Mouse (Mus musculus) embryonic fibroblast, embryonic 13.5 days (primary cell): ENCODE measurements around the gene Arf3. TPM values are rescaled to one million over a fixed set of nuclear protein-coding genes. Genes with fewer than 3 reads are reported as not detected.

ENCODE experiments used
- H3K27ac ChIP-seq: 2 replicates; pipeline ENCODE4 v1.5.1; 2012; ENCODE audit warnings: low read length, control low read depth, inconsistent platforms; ENCODE audit not compliant: insufficient read depth
- H3K4me1 ChIP-seq: 2 replicates; pipeline ENCODE4 v1.6.1; 2011; ENCODE audit warnings: low read length; ENCODE audit not compliant: control insufficient read depth, insufficient read depth
- H3K4me3 ChIP-seq: 2 replicates; pipeline ENCODE4 v1.5.1; 2011; ENCODE audit warnings: mild to moderate bottlenecking, control low read depth, low read length; ENCODE audit not compliant: insufficient read depth
- CTCF ChIP-seq: IDR thresholded peaks from 2 replicates; pipeline ENCODE4 v1.5.1; 2011; ENCODE audit warnings: mild to moderate bottlenecking, control low read depth, low read length, moderate library complexity, borderline replicate concordance; ENCODE audit not compliant: insufficient read depth
- POLR2A ChIP-seq: IDR thresholded peaks from 2 replicates; pipeline ENCODE4 v1.6.1; 2011; ENCODE audit warnings: low read depth, mild to moderate bottlenecking, control low read depth, low read length, moderate library complexity
- polyA plus RNA-seq: library from polyadenylated mRNA; stranded (reverse); fragments of >200 nt; gene quantifications from 2 replicates; pipeline ENCODE4 v1.2.4, GENCODE M21; 2011; ENCODE audit warnings: low read depth; ENCODE audit not compliant: missing spikeins, insufficient read length

The Arf3 gene
- polyA plus RNA-seq, 1 experiment = 91.3 TPM

DNA sequence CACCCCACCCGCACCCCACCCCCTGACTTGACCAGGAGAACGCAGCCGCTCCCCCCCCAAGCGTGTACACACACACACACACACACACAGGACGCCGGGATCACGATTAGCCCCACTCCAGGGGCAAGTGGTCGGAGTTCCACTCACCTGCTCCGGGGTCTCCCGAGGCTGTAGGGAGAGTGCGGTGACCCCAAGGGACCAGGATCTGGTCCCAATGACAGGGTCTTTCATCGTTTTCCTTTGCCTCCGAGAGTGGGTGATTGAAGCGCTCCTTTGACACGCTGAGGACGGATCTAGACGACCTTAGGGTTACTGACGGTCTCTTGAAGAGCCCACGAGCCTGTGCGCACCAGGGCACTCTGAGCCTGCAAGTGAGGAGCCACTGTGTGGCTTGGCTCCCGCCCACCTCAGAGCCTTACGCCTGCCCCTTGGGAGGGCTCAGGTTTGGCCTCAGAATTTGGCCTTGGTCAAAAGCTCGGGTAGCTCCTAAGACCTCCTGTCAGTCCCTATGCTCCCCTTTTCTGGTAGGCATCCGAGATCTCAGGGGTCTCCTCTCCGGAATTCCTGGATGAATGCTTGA lies 15.3 kb upstream of the Arf3 start:
- Histone ChIP-seq H3K4me3 (peak overlapping the region; percentile 26), H3K27ac (no peak overlapping the region), H3K4me1 (peaks cover 23% of the 10 kb centered on the region)
- no peak for TF ChIP-seq CTCF
- peak; percentile 35; the same call in 1 of the 2 replicates for TF ChIP-seq POLR2A

DNA sequence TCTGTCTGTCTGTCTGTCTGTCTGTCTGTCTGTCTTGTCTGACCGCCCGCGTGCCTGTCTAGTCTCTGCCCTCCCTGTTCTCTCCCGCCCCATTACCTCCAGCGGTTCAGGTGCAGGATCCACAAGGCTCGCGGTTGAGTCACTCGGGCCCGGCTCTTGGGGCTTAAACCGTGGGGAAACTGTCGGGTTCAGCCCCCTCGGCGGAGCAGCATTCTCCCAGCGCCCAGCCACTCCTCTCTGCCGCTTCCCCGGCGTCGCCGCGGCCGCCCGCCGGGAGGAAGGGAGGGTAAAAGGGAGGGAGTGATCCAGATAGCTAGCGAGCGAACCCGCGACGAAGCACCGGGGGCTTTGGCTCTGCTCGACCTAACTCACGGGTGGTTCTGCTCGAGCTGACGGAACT lies 14.7 kb upstream of the Arf3 start, which contains the start of gene Wnt10b:
Gene Wnt10b, minus strand, starts transcription at position 389 of the 400 bp plus-strand sequence.
- H3K4me1 ChIP-seq = peaks cover 23% of the 10 kb centered on the region
- TF ChIP-seq POLR2A = no peak
- TF ChIP-seq CTCF = no peak
- peak within 1 kb of the TSS; percentile 23; the same call in 1 of the 2 replicates for H3K27ac ChIP-seq

DNA sequence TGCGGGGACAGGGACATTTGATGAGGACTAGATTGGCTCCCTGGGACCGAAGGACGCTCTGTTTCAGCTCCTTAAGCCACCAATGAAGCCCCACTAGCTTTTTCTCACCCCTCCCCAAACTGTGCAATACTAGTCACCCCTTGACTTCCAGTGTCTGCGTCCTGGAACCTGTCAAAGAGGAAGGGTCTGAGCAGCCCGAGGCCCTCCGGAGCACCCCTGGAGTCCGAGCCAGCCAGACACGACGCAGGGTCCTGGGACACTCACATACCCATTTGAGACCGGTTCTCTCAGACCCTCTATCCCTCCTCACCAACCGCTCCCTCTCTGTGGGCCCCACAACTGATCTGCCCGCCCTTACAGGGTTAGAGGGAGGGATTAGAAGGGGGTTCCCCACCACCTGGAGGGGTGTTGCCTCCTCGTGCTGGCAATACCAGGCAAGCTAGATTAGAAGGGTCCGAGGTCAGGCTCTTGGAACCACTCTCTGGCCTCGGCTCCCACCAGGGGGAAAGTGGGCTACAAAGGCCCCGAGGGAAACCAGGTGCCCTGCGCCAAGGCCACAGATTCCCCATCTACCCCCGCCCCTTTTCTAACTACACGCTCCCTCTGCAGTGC lies 14.1 kb upstream of the Arf3 start:
- TF ChIP-seq CTCF = no peak
- no peak for TF ChIP-seq POLR2A
- Histone ChIP-seq H3K27ac (no peak overlapping the region), H3K4me3 (peak overlapping the region; percentile 26), H3K4me1 (peaks cover 23% of the 10 kb centered on the region)

More for the DNA sequence above, 14.7 kb upstream of the Arf3 start, which contains the start of gene Wnt10b:
- H3K4me3 ChIP-seq = peak within 1 kb of the TSS; percentile 26

DNA sequence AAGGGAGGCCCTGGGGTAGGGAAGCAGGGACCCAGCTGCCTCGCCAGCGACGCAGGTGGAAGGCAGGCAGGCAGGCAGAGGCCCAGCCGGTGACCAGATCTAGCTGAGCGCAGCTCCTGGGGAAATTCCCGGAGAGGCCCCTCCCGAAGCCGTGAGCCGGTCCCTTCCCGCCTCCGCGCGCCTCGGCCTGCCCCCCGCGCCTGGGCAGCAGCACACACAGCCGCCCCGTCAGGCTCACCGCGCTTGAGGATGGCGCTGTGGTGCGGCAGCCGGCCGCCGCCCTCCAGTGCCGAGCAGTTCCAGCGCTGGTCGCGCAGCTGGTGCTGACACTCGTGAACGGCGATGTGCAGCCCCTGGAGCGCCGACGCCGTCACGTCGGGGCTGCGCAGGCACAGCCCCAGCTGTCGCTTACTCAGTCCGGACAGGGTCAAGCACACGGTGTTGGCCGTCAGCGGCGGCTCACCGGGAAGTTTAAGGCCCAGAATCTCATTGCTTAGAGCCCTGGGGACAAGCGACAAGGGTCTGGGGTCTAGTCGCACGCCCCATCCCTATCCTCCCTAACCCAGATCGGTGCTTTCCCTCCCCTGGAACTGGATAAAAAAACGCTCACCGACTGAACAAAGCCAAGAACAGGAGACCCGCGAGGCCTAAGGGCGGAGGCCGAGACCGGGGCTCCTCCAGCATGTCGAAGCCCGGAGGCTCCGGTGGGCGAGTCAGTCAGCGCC lies 13.4 kb upstream of the Arf3 start:
- Histone ChIP-seq H3K27ac (no peak overlapping the region), H3K4me1 (peaks cover 23% of the 10 kb centered on the region), H3K4me3 (peak overlapping the region; percentile 26; the same call in 1 of the 2 replicates)
- no peak for TF ChIP-seq CTCF
- no peak for TF ChIP-seq POLR2A

DNA sequence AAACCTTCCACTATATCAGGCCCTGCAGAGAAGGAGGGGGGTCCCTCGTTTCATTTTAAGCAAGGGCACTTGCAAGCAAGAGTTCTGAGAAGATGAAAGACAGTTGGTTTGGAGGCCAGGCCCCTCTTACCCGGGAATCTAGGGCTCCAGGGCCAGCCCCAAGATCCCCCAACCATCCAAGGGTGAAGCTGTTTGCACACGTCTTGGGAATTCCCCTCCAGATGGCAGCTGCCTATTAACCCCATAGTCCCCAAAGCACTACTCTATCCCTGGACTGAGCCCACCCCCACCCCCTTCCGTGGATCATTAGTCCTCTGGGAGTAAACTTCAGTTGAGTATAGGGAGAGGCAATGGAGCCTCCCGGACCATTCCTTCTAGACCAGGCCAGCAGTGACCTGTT lies 12.5 kb upstream of the Arf3 start:
- no peak for TF ChIP-seq POLR2A
- no peak for TF ChIP-seq CTCF
- H3K4me3 ChIP-seq = no peak overlapping the region
- H3K4me1 ChIP-seq = peaks cover 17% of the 10 kb centered on the region
- H3K27ac ChIP-seq = no peak overlapping the region

DNA sequence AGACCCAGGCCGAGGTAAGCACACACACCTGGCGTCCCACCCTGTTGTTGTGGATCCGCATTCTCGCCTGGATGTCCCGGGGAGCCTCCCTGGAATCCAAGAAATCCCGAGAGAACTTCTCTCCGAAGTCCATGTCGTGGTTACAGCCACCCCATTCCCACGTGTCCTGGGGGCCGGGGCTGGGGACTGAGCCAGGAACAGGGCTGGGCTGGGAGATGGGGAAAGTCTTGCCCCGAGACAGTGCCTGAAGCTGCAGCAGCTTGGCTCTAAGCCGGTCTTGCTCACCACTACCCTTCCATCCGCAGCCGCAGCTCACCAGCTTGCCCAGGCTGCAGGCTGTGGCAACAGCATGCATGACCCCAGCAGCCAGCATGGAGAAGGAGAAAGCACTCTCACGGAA lies 11.1 kb upstream of the Arf3 start:
- Histone ChIP-seq H3K4me3 (no peak overlapping the region), H3K27ac (no peak overlapping the region), H3K4me1 (peaks cover 10% of the 10 kb centered on the region)
- no peak for TF ChIP-seq POLR2A
- TF ChIP-seq CTCF = no peak

DNA sequence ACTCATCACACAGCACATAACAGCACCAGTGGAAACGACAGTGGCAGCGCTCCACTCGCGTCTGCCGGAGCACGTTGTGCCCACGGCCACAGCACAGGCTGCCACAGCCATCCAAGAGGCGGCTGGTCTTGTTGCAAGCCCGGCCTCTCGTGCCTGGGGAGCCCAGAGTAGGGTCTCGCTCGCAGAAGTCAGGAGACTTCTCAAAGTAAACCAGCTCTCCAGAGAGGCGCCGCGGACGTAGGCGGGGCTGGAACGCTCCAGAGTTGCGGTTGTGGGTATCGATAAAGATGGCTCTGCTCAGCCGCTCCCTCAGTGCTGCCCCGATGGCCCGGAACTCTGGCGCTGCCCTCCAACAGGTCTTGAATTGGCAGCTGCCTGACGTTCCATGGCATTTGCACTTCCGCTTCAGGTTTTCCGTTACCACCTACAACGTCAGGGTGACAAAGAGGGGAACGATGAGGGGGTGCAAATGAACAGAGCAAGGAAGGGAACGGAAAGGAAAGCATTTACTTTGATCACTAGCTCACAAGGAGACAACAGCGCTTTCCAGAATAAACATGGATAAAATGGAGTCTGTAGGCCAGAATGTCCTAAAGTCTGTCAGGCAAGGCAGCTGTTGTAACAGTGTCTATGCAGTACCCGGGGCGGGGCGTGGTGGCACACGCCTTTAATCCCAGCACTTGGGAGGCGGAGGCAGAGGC lies 9.6 kb upstream of the Arf3 start:
- Histone ChIP-seq H3K4me1 (peaks cover 10% of the 10 kb centered on the region; the same call in 1 of the 2 replicates), H3K4me3 (no peak overlapping the region), H3K27ac (no peak overlapping the region)
- no peak for TF ChIP-seq POLR2A
- no peak for TF ChIP-seq CTCF

DNA sequence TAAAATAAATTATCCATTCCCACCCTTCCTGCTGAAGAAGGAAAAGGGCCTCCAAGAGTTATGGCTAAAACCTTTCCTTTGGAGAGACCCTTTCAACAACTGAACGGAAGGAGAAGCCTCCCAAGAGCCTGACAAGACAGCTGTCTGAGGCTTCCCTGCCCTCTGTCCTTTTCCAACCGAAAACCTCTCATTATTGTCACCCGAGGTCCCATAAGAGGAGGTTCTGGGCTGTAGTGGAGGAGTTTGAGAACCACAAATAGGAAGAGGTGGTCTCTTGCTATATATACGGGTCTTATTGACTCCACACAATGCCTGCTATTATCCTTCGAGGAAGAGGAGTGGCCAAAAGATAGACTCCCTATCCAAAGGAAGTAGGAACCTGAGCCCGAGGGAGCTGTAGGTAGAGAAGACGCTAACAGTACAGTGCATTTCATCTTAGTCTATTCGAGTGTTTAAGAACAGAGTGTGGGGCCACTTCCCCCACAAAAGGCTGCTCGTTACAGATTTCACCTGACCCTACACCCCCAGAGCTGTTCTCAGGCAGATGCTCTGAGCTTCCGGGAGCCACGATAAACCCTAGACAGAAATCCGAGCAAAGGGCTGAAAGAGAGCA lies 8.9 kb upstream of the Arf3 start:
- TF ChIP-seq POLR2A (no peak), CTCF (no peak)
- H3K4me1 ChIP-seq = peaks cover 11% of the 10 kb centered on the region; the same call in 1 of the 2 replicates
- no peak overlapping the region for H3K4me3 ChIP-seq
- no peak overlapping the region for H3K27ac ChIP-seq

DNA sequence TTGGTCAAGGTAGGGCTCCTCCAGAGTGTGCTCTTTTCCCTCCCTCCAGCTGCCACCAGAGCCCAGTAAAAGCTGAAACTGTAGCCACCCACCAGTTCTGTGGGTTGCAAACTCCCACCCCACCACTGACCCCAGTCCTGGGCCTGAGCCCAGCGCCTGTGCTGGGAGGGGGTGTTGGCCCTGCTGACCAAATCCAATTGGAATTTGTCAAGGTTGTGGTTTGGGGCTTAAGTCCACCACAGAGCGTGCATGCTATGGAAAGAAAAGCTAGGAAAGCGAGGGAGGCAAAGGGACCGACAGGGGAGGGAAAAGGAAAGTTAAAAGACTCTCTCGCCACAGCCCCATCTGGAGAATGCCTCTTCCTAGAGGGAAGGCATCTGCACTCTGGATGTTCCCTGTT lies 5.2 kb upstream of the Arf3 start:
- TF ChIP-seq CTCF = no peak
- no peak for TF ChIP-seq POLR2A
- H3K4me1 ChIP-seq = peaks cover 8% of the 10 kb centered on the region; the same call in 1 of the 2 replicates
- no peak overlapping the region for H3K4me3 ChIP-seq
- H3K27ac ChIP-seq = no peak overlapping the region
